Mouse (Mus musculus): ENCODE measurements around the gene Lmntd2.

Gene Lmntd2

GRCm38 (mm10) chr7:141176173-141176572 is 37.7 kb downstream of the Lmntd2 start:
- CTCF ChIA-PET, result interaction anchor here (0.5 to 2.8 kb wide), 84 partner anchors 8 to 1347 kb away, joined by 3 to 18 read pairs (median 4); partner anchors contain the start of genes Hras (in 2 of the 4), Lrrc56 (in 2 of the 4), Odf3 (in 2 of the 4) and Rassf7 (in 2 of the 4)
- POLR2A ChIA-PET, result interaction anchor here (0.5 to 2.1 kb wide), 35 partner anchors 11 to 335 kb away, joined by 3 to 8 read pairs (median 4); partner anchors contain the start of genes Hras (in 2 of the 4), Lrrc56 (in 2 of the 4), Ano9 (in 1 of the 4) and Odf3 (in 1 of the 4)

- ChIA-PET CTCF (interaction anchor here (0.8 to 2.8 kb wide), 15 partner anchors 17 to 272 kb away, joined by 3 to 17 read pairs (median 6); partner anchors contain the start of genes Hras (in 1 of the 4), Lrrc56 (in 1 of the 4) and Ptdss2 (in 1 of the 4)), POLR2A (interaction anchor here in 3 of 4 experiments (0.6 to 1.6 kb wide), 7 partner anchors 10 to 188 kb away, joined by 3 to 6 read pairs (median 3); no protein-coding TSS in a partner anchor)
Measured at GRCm38 (mm10) chr7:141175068-141175467, 38.8 kb downstream of the Lmntd2 start.

- ChIA-PET CTCF (interaction anchor here in 1 of 4 experiments (0.6 to 1.6 kb wide), 5 partner anchors 28 to 265 kb away, joined by 3 to 6 read pairs (median 4); partner anchors contain the start of gene Rassf7), POLR2A (interaction anchor here in 3 of 4 experiments (0.5 to 2.7 kb wide), 52 partner anchors 9 to 1249 kb away, joined by 3 to 20 read pairs (median 4); partner anchors contain the start of genes Rassf7 (in 3 of the 3), Hras (in 2 of the 3), Lrrc56 (in 2 of the 3) and Eps8l2 (in 1 of the 3))
Measured at GRCm38 (mm10) chr7:141173323-141173850, 40.5 kb downstream of the Lmntd2 start.

GRCm38 (mm10) chr7:141172116-141173006 is 41.5 kb downstream of the Lmntd2 start, which contains the start of gene Rnh1:
Gene Rnh1, minus strand, starts transcription at chr7:141172857.
- ChIA-PET CTCF (interaction anchor here in 3 of 4 experiments (0.6 to 1.6 kb wide), 8 partner anchors 27 to 277 kb away, joined by 3 to 5 read pairs (median 4); partner anchors contain the start of gene Rassf7 (in 1 of the 3)), POLR2A (interaction anchor here in 3 of 4 experiments (0.5 to 2.7 kb wide), 57 partner anchors 8 to 347 kb away, joined by 3 to 20 read pairs (median 4); partner anchors contain the start of genes Rassf7 (in 3 of the 3), Hras (in 2 of the 3), Lrrc56 (in 2 of the 3) and Ptdss2 (in 2 of the 3))

GRCm38 (mm10) chr7:141169866-141170265 is 44.0 kb downstream of the Lmntd2 start:
- ChIA-PET CTCF (no interaction called here), POLR2A (interaction anchor here in 2 of 4 experiments (0.8 to 1.4 kb wide), 6 partner anchors 8 to 78 kb away, joined by 3 to 6 read pairs (median 3); no protein-coding TSS in a partner anchor)

- ChIA-PET POLR2A (interaction anchor here in 2 of 4 experiments (0.8 to 10.4 kb wide), 7 partner anchors 14 to 78 kb away, joined by 3 to 77 read pairs (median 3); partner anchors contain the start of gene Sigirr (in 1 of the 2)), CTCF (no interaction called here)
Measured at GRCm38 (mm10) chr7:141169300-141169699, 44.6 kb downstream of the Lmntd2 start.

- POLR2A ChIA-PET, result interaction anchor here in 3 of 4 experiments (0.8 to 10.4 kb wide), 16 partner anchors 14 to 260 kb away, joined by 3 to 77 read pairs (median 4); partner anchors contain the start of genes Sigirr (in 2 of the 3), Ptdss2 (in 1 of the 3) and Rassf7 (in 1 of the 3)
- CTCF ChIA-PET, result interaction anchor here in 1 of 4 experiments (1.0 kb wide), 1 partner anchor 8 kb away, joined by 4 read pairs; no protein-coding TSS in a partner anchor
Measured at GRCm38 (mm10) chr7:141168518-141168953, 45.3 kb downstream of the Lmntd2 start.

- POLR2A ChIA-PET, result interaction anchor here in 3 of 4 experiments (0.5 to 10.4 kb wide), 20 partner anchors 11 to 1035 kb away, joined by 3 to 77 read pairs (median 4); partner anchors contain the start of genes Sigirr (in 2 of the 3), Ptdss2 (in 1 of the 3) and Rassf7 (in 1 of the 3)
- CTCF ChIA-PET, result interaction anchor here in 1 of 4 experiments (1.0 kb wide), 1 partner anchor 8 kb away, joined by 4 read pairs; no protein-coding TSS in a partner anchor
Measured at GRCm38 (mm10) chr7:141167901-141168517, 45.9 kb downstream of the Lmntd2 start.

- CTCF ChIA-PET, result interaction anchor here in 2 of 4 experiments (0.6 to 2.6 kb wide), 6 partner anchors 12 to 22 kb away, joined by 3 to 6 read pairs (median 4); no protein-coding TSS in a partner anchor
- POLR2A ChIA-PET, result interaction anchor here in 3 of 4 experiments (0.6 to 10.4 kb wide), 23 partner anchors 8 to 191 kb away, joined by 3 to 77 read pairs (median 4); partner anchors contain the start of genes Ptdss2 (in 2 of the 3), Rassf7 (in 1 of the 3) and Rnh1 (in 1 of the 3)
Measured at GRCm38 (mm10) chr7:141164850-141165249, 49.0 kb downstream of the Lmntd2 start.

- ChIA-PET CTCF (interaction anchor here in 2 of 4 experiments (0.6 to 2.6 kb wide), 7 partner anchors 12 to 261 kb away, joined by 3 to 6 read pairs (median 3); no protein-coding TSS in a partner anchor), POLR2A (interaction anchor here (0.6 to 10.4 kb wide), 30 partner anchors 8 to 191 kb away, joined by 3 to 77 read pairs (median 4); partner anchors contain the start of genes Ptdss2 (in 2 of the 4), Rnh1 (in 2 of the 4), Hras (in 1 of the 4) and Lrrc56 (in 1 of the 4))
Measured at GRCm38 (mm10) chr7:141164397-141164796, 49.5 kb downstream of the Lmntd2 start.
